Mouse (Mus musculus) intestine, embryonic 15.5 days (tissue): ENCODE results near the gene Ager. TPM values are rescaled to one million over a fixed set of nuclear protein-coding genes. Genes with fewer than 3 reads are reported as not detected.

Experiments used
- ATAC-seq: fragments of 200-750 bp; cut with Nextera tagmentation; 2 replicates; pipeline ENCODE4 v1.8.0; 2017; ENCODE audit warnings: moderate TSS enrichment, moderate library complexity
- H3K27ac ChIP-seq: fragments of 300-500 bp; sonication (generic); 2 replicates; pipeline ENCODE4 v1.5.1; 2015; ENCODE audit warnings: mild to moderate bottlenecking, inconsistent platforms
- H3K27me3 ChIP-seq: fragments of 300-500 bp; sonication (generic); replicated peaks from 2 replicates; pipeline ENCODE4 v1.6.1; 2015; ENCODE audit warnings: inconsistent platforms
- H3K36me3 ChIP-seq: fragments of 300-500 bp; sonication (generic); 2 replicates; pipeline ENCODE4 v1.6.1; 2015; ENCODE audit warnings: inconsistent platforms
- H3K4me1 ChIP-seq: fragments of 300-500 bp; sonication (generic); replicated peaks from 2 replicates; pipeline ENCODE4 v1.6.1; 2015; ENCODE audit warnings: inconsistent platforms
- H3K4me2 ChIP-seq: fragments of 300-500 bp; sonication (generic); replicated peaks from 2 replicates; pipeline ENCODE4 v1.6.1; 2015; ENCODE audit warnings: mild to moderate bottlenecking, inconsistent platforms
- H3K4me3 ChIP-seq: fragments of 300-500 bp; sonication (generic); replicated peaks from 2 replicates; pipeline ENCODE4 v1.5.1; 2015; ENCODE audit warnings: inconsistent platforms
- H3K9ac ChIP-seq: fragments of 300-500 bp; sonication (generic); 2 replicates; pipeline ENCODE4 v1.6.1; 2015; ENCODE audit warnings: inconsistent platforms
- H3K9me3 ChIP-seq: fragments of 300-500 bp; sonication (generic); 2 replicates; pipeline ENCODE4 v1.6.1; 2016; ENCODE audit warnings: inconsistent platforms
- WGBS: fragments of 180-500 bp; shearing (Covaris S2); methylation state at CpG from one replicate; pipeline ENCODE4 v1.1.7; 2015; 5-methylcytosine and 5-hydroxymethylcytosine counted together
- polyA plus RNA-seq: library from polyadenylated mRNA; unstranded; fragments of >200 nt; fragmentation: Nextera tagmentation; extraction: Ambion mirVana; gene quantifications from 2 replicates; pipeline ENCODE4 v1.2.1, GENCODE M21; 2015

Ager gene
- polyA plus RNA-seq, 1 experiment from 2014 or later, result 2.7 TPM

- Histone ChIP-seq H3K27me3 (peaks cover 26% of the 10 kb centered on the region), H3K4me1 (peaks cover 40% of the 10 kb centered on the region), H3K36me3 (peaks cover 5% of the 10 kb centered on the region; the same call in 1 of the 2 replicates), H3K4me3 (peak overlapping the region; percentile 69), H3K9me3 (no peaks in the 10 kb centered on the region), H3K27ac (peak overlapping the region; percentile 96), H3K9ac (peak overlapping the region; percentile 66), H3K4me2 (peak overlapping the region; percentile 92)
- no peak for ATAC-seq
- 19% methylated on average over 5 of the region's 5 CpGs for WGBS
Observed at GRCm38 (mm10) chr17:34628644-34628967, 30.9 kb downstream of the Ager start.

GRCm38 (mm10) chr17:34629221-34629751 is 31.6 kb downstream of the Ager start, which contains the start of gene Prrt1:
Gene Prrt1 (plus strand): TSS chr17:34629533.
- peaks cover 40% of the 10 kb centered on the region for H3K4me1 ChIP-seq

GRCm38 (mm10) chr17:34629796-34630603 is 32.3 kb downstream of the Ager start:
- peak overlapping the region; percentile 69; the same call in 1 of the 2 replicates for H3K4me3 ChIP-seq
- H3K4me1 ChIP-seq, result peaks cover 40% of the 10 kb centered on the region
- H3K9ac ChIP-seq, result no peak overlapping the region
- no peak overlapping the region for H3K27ac ChIP-seq
- peak overlapping the region; percentile 92 for H3K4me2 ChIP-seq
- H3K27me3 ChIP-seq, result peaks cover 26% of the 10 kb centered on the region
- peaks cover 5% of the 10 kb centered on the region; the same call in 1 of the 2 replicates for H3K36me3 ChIP-seq
- ATAC-seq, result no peak
- 31% methylated on average over 12 of the region's 12 CpGs for WGBS
- no peaks in the 10 kb centered on the region for H3K9me3 ChIP-seq

More at GRCm38 (mm10) chr17:34629221-34629751, 31.6 kb downstream of the Ager start, which contains the start of gene Prrt1:
- ATAC-seq, result no peak
- WGBS, result 12% methylated on average over 16 of the region's 16 CpGs
- Histone ChIP-seq H3K9me3 (no peaks in the 10 kb centered on the region), H3K36me3 (peaks cover 5% of the 10 kb centered on the region; the same call in 1 of the 2 replicates), H3K4me3 (peak within 1 kb of the TSS; percentile 69), H3K4me2 (peak within 1 kb of the TSS; percentile 92), H3K9ac (peak within 1 kb of the TSS; percentile 66), H3K27me3 (peaks cover 26% of the 10 kb centered on the region), H3K27ac (peak within 1 kb of the TSS; percentile 96)

- peaks cover 26% of the 10 kb centered on the region for H3K27me3 ChIP-seq
- peak overlapping the region; percentile 29 for H3K4me3 ChIP-seq
- 5% methylated on average over 42 of the region's 48 CpGs for WGBS
- peaks cover 40% of the 10 kb centered on the region for H3K4me1 ChIP-seq
- peak overlapping the region; percentile 36 for H3K9ac ChIP-seq
- no peaks in the 10 kb centered on the region; the same call in 1 of the 2 replicates for H3K36me3 ChIP-seq
- H3K27ac ChIP-seq, result no peak overlapping the region
- no peak for ATAC-seq
- no peaks in the 10 kb centered on the region for H3K9me3 ChIP-seq
- H3K4me2 ChIP-seq, result peak overlapping the region; percentile 88
Observed at GRCm38 (mm10) chr17:34630761-34631301, 33.2 kb downstream of the Ager start.

- peaks cover 26% of the 10 kb centered on the region for H3K27me3 ChIP-seq
- H3K36me3 ChIP-seq, result no peaks in the 10 kb centered on the region
- peak overlapping the region; percentile 28 for H3K4me3 ChIP-seq
- 20% methylated on average over 11 of the region's 12 CpGs for WGBS
- no peak overlapping the region for H3K27ac ChIP-seq
- no peaks in the 10 kb centered on the region for H3K9me3 ChIP-seq
- H3K4me2 ChIP-seq, result peak overlapping the region; percentile 88
- no peak for ATAC-seq
- peak overlapping the region; percentile 29 for H3K9ac ChIP-seq
- peaks cover 34% of the 10 kb centered on the region for H3K4me1 ChIP-seq
Observed at GRCm38 (mm10) chr17:34631647-34632046, 34.0 kb downstream of the Ager start.

- Histone ChIP-seq H3K36me3 (no peaks in the 10 kb centered on the region), H3K4me3 (peak overlapping the region; percentile 28), H3K27ac (no peak overlapping the region), H3K27me3 (peaks cover 26% of the 10 kb centered on the region), H3K9ac (peak overlapping the region; percentile 29), H3K9me3 (no peaks in the 10 kb centered on the region), H3K4me2 (peak overlapping the region; percentile 88), H3K4me1 (peaks cover 32% of the 10 kb centered on the region)
- ATAC-seq, result peak; percentile 43
- WGBS, result 2% methylated on average over 26 of the region's 26 CpGs
Observed at GRCm38 (mm10) chr17:34632261-34632691, 34.6 kb downstream of the Ager start.

GRCm38 (mm10) chr17:34635671-34636070 is 38.0 kb downstream of the Ager start:
- ATAC-seq, result no peak
- Histone ChIP-seq H3K36me3 (no peaks in the 10 kb centered on the region), H3K9me3 (no peaks in the 10 kb centered on the region), H3K27ac (no peak overlapping the region), H3K27me3 (peaks cover 16% of the 10 kb centered on the region), H3K4me3 (no peak overlapping the region), H3K4me1 (peaks cover 16% of the 10 kb centered on the region), H3K4me2 (no peak overlapping the region), H3K9ac (no peak overlapping the region)
- 72% methylated on average over 2 of the region's 2 CpGs for WGBS

GRCm38 (mm10) chr17:34637459-34637858 is 39.8 kb downstream of the Ager start:
- Histone ChIP-seq H3K27me3 (peaks cover 2% of the 10 kb centered on the region; the same call in 1 of the 2 replicates), H3K4me3 (no peak overlapping the region), H3K4me1 (peaks cover 10% of the 10 kb centered on the region; the same call in 1 of the 2 replicates), H3K9ac (no peak overlapping the region), H3K9me3 (no peaks in the 10 kb centered on the region), H3K27ac (no peak overlapping the region), H3K36me3 (no peaks in the 10 kb centered on the region), H3K4me2 (no peak overlapping the region)
- WGBS, result 63% methylated on average over 3 of the region's 3 CpGs
- ATAC-seq, result no peak

GRCm38 (mm10) chr17:34639461-34640255 is 42.0 kb downstream of the Ager start:
- no peaks in the 10 kb centered on the region for H3K9me3 ChIP-seq
- WGBS, result 83% methylated on average over 7 of the region's 7 CpGs
- no peak for ATAC-seq

GRCm38 (mm10) chr17:34640778-34641601 is 43.3 kb downstream of the Ager start:
- peak overlapping the region; percentile 49 for H3K27ac ChIP-seq
- 0 out of 2 replicates have a peak overlapping the region, but pooled peaks have one; percentile 8 for H3K9ac ChIP-seq
- WGBS, result 22% methylated on average over 11 of the region's 11 CpGs
- H3K9me3 ChIP-seq, result no peaks in the 10 kb centered on the region
- no peaks in the 10 kb centered on the region for H3K27me3 ChIP-seq
- H3K4me2 ChIP-seq, result no peak overlapping the region
- peak; percentile 13; the same call in 1 of the 2 replicates for ATAC-seq
- H3K4me1 ChIP-seq, result peaks cover 22% of the 10 kb centered on the region; the same call in 1 of the 2 replicates
- 0 out of 2 replicates have a peak, but pooled peaks cover 5% of the 10 kb centered on the region for H3K36me3 ChIP-seq
- H3K4me3 ChIP-seq, result no peak overlapping the region

More at GRCm38 (mm10) chr17:34639461-34640255, 42.0 kb downstream of the Ager start:
- Histone ChIP-seq H3K27ac (no peak overlapping the region), H3K27me3 (no peaks in the 10 kb centered on the region), H3K4me3 (no peak overlapping the region), H3K4me2 (no peak overlapping the region), H3K36me3 (no peaks in the 10 kb centered on the region), H3K4me1 (peaks cover 13% of the 10 kb centered on the region; the same call in 1 of the 2 replicates), H3K9ac (no peak overlapping the region)

GRCm38 (mm10) chr17:34641945-34642344 is 44.3 kb downstream of the Ager start:
- Histone ChIP-seq H3K27me3 (no peaks in the 10 kb centered on the region), H3K4me3 (no peak overlapping the region), H3K27ac (no peak overlapping the region), H3K9me3 (no peaks in the 10 kb centered on the region), H3K4me2 (no peak overlapping the region), H3K9ac (no peak overlapping the region), H3K36me3 (0 out of 2 replicates have a peak, but pooled peaks cover 5% of the 10 kb centered on the region), H3K4me1 (peaks cover 23% of the 10 kb centered on the region; the same call in 1 of the 2 replicates)
- no peak for ATAC-seq
- 69% methylated on average over 3 of the region's 3 CpGs for WGBS
